In genomic region chr5:64601832-64602231, GRCm38 (mm10) we compare ENCODE assay signal across 19 mouse cellular contexts.
A peak's percentile ranks its signal among the peaks of the same experiment; 100 is the strongest.
DNase-seq lines count a peak whose midpoint lies in the region; ATAC-seq and TF ChIP-seq lines count a peak whose summit lies in the region.
"Had no signal": no experiment of that assay in that cellular context is flagged by ENCODE, and none has a peak within 500 bp of the region (broad histone marks: within the 10 kb centered on the region; RNA-seq: fewer than 3 reads in every experiment).

No protein-coding gene starts in this region.

- no peak overlapping the region for H3K4me3 ChIP-seq in heart, embryonic 13.5 days
- no peak overlapping the region for H3K4me3 ChIP-seq in liver, embryonic 11.5 days (ENCODE audit: low read depth, low read length)
- no peak overlapping the region for H3K4me3 ChIP-seq in embryonic facial prominence, embryonic 13.5 days
- no peak overlapping the region for H3K4me3 ChIP-seq in liver, postnatal 0 days (ENCODE audit: low read depth, low read length)
- H3K4me3 ChIP-seq: left cerebral cortex, adult 2 months; stomach, embryonic 15.5 days had no signal

- no peak for TF ChIP-seq EP300 in liver, postnatal 0 days (IDR thresholded peaks at IDR 0.05; ENCODE audit: low read depth)

- H3K27ac ChIP-seq in heart, embryonic 13.5 days (replicated peaks): peak overlapping the region; percentile 45; the same call in 1 of the 2 replicates
- peak overlapping the region; percentile 90 for H3K27ac ChIP-seq in liver, embryonic 11.5 days (ENCODE audit: low read depth, low read length)
- peak overlapping the region; percentile 29; the same call in 1 of the 2 replicates for H3K27ac ChIP-seq in embryonic facial prominence, embryonic 13.5 days
- H3K27ac ChIP-seq in liver, postnatal 0 days (ENCODE audit: low read depth): no peak overlapping the region
- H3K27ac ChIP-seq: hindbrain, postnatal 0 days; left cerebral cortex, adult 2 months; stomach, embryonic 15.5 days had no signal

- TF ChIP-seq CTCF in liver, postnatal 0 days (IDR thresholded peaks at IDR 0.05; ENCODE audit: low read depth): no peak

- H3K4me1 ChIP-seq in heart, embryonic 13.5 days: peaks cover 44% of the 10 kb centered on the region
- peaks cover 34% of the 10 kb centered on the region for H3K4me1 ChIP-seq in liver, embryonic 11.5 days (replicated peaks; ENCODE audit: control insufficient read depth, insufficient read depth, low read length)
- peaks cover 22% of the 10 kb centered on the region for H3K4me1 ChIP-seq in embryonic facial prominence, embryonic 13.5 days
- peaks cover 25% of the 10 kb centered on the region for H3K4me1 ChIP-seq in liver, postnatal 0 days (ENCODE audit: insufficient read depth)

- DNase-seq in heart, postnatal 36 days: no peak
- no peak for DNase-seq in liver, embryonic 11.5 days (ENCODE audit: low spot score)
- DNase-seq in liver: no peak
- no peak for DNase-seq in liver, postnatal 0 days
- no peak for DNase-seq in spleen, postnatal 36 days (ENCODE audit: low spot score in 2 of 2)
- no peak for DNase-seq in cerebellum, postnatal 36 days
- DNase-seq: adrenal gland, postnatal 36 days; cerebellum, adult 8-10 months; heart, adult 18-20 months; heart, postnatal 14 days; right cerebral cortex, adult 18-20 months; thymus, postnatal 14 days had no signal

- H3K36me3 ChIP-seq in heart, embryonic 13.5 days: no peaks in the 10 kb centered on the region
- no peaks in the 10 kb centered on the region for H3K36me3 ChIP-seq in liver, embryonic 11.5 days (ENCODE audit: control insufficient read depth, insufficient read depth, low read length)
- no peaks in the 10 kb centered on the region for H3K36me3 ChIP-seq in embryonic facial prominence, embryonic 13.5 days
- no peaks in the 10 kb centered on the region for H3K36me3 ChIP-seq in liver, postnatal 0 days (replicated peaks; ENCODE audit: insufficient read depth, low read length)
- H3K36me3 ChIP-seq: stomach, embryonic 15.5 days had no signal

- 61% methylated on average over 5 of the region's 5 CpGs for WGBS in heart, embryonic 13.5 days
- 62% methylated on average over 5 of the region's 5 CpGs for WGBS in liver, embryonic 11.5 days
- 82% methylated on average over 5 of the region's 5 CpGs for WGBS in embryonic facial prominence, embryonic 13.5 days
- 53% methylated on average over 5 of the region's 5 CpGs for WGBS in liver, postnatal 0 days (ENCODE audit: insufficient replicate concordance)

- H3K9ac ChIP-seq in heart, embryonic 13.5 days: peak overlapping the region; percentile 42
- peak overlapping the region; percentile 51; the same call in 1 of the 2 replicates for H3K9ac ChIP-seq in liver, embryonic 11.5 days (ENCODE audit: low read depth, low read length)
- H3K9ac ChIP-seq in embryonic facial prominence, embryonic 13.5 days: no peak overlapping the region
- no peak overlapping the region; the same call in 1 of the 2 replicates for H3K9ac ChIP-seq in liver, postnatal 0 days (replicated peaks)
- H3K9ac ChIP-seq: stomach, embryonic 15.5 days had no signal

- no peak overlapping the region for H3K4me2 ChIP-seq in heart, embryonic 13.5 days
- peak overlapping the region; percentile 38 for H3K4me2 ChIP-seq in liver, embryonic 11.5 days
- H3K4me2 ChIP-seq in embryonic facial prominence, embryonic 13.5 days: no peak overlapping the region
- peak overlapping the region; percentile 10; the same call in 1 of the 2 replicates for H3K4me2 ChIP-seq in liver, postnatal 0 days (ENCODE audit: low read depth, low read length)
- H3K4me2 ChIP-seq: stomach, embryonic 15.5 days had no signal

- H3K27me3 ChIP-seq in heart, embryonic 13.5 days (replicated peaks): no peaks in the 10 kb centered on the region
- H3K27me3 ChIP-seq in liver, embryonic 11.5 days (replicated peaks; ENCODE audit: control insufficient read depth, insufficient read depth, low read length): no peaks in the 10 kb centered on the region
- H3K27me3 ChIP-seq in embryonic facial prominence, embryonic 13.5 days: no peaks in the 10 kb centered on the region
- H3K27me3 ChIP-seq in liver, postnatal 0 days (ENCODE audit: insufficient read depth, low read length): no peaks in the 10 kb centered on the region
- H3K27me3 ChIP-seq: stomach, embryonic 15.5 days had no signal

- ATAC-seq in heart, embryonic 13.5 days (ENCODE audit: extremely low read depth, insufficient number of reproducible peaks, low FRiP score, low TSS enrichment): no peak
- ATAC-seq in liver, embryonic 11.5 days (replicated peaks; ENCODE audit: low FRiP score): no peak
- no peak for ATAC-seq in embryonic facial prominence, embryonic 13.5 days (ENCODE audit: insufficient number of reproducible peaks, insufficient read depth, low FRiP score, low TSS enrichment, low read depth)
- ATAC-seq in liver, postnatal 0 days: no peak
- ATAC-seq: forebrain, embryonic 14.5 days; hindbrain, postnatal 0 days; lung, postnatal 0 days had no signal

- intact Hi-C loops in heart, postnatal 36 days (cut with DNase I): loop anchor here (5.0 kb wide), 1 partner anchor 80 kb away; no protein-coding TSS in a partner anchor

- no peaks in the 10 kb centered on the region for H3K9me3 ChIP-seq in heart, embryonic 13.5 days
- no peaks in the 10 kb centered on the region for H3K9me3 ChIP-seq in liver, embryonic 11.5 days (ENCODE audit: control insufficient read depth, low read length)
- no peaks in the 10 kb centered on the region for H3K9me3 ChIP-seq in embryonic facial prominence, embryonic 13.5 days
- no peaks in the 10 kb centered on the region for H3K9me3 ChIP-seq in liver, postnatal 0 days (ENCODE audit: low read length)
- H3K9me3 ChIP-seq: stomach, embryonic 15.5 days had no signal

Comparison
In these comparisons a context has a peak if more than half of its experiments do, and no peak if none do; other contexts are left out.
1. H3K9ac ChIP-seq: peak in heart, embryonic 13.5 days (single experiment) and liver, embryonic 11.5 days (single experiment); none in embryonic facial prominence, embryonic 13.5 days (single experiment) and liver, postnatal 0 days (single experiment).
2. H3K4me2 ChIP-seq: peak in liver, embryonic 11.5 days (single experiment) and liver, postnatal 0 days (single experiment); none in heart, embryonic 13.5 days (single experiment) and embryonic facial prominence, embryonic 13.5 days (single experiment).